Mouse (Mus musculus) erythroblast, embryonic 14.5 days (primary cell): Measurements from ENCODE around the gene Msantd2. TPM values are rescaled to one million over a fixed set of nuclear protein-coding genes. Genes with fewer than 3 reads are reported as not detected.
A peak's percentile ranks its signal among the peaks of the same experiment; 100 is the strongest.

Experiments used
- H3K27me3 ChIP-seq: 2 replicates; pipeline ENCODE4 v1.6.1; 2012; ENCODE audit warnings: inconsistent platforms; ENCODE audit not compliant: control insufficient read depth
- H3K36me3 ChIP-seq: 2 replicates; pipeline ENCODE4 v1.6.1; 2012; ENCODE audit warnings: mild to moderate bottlenecking, inconsistent platforms; ENCODE audit not compliant: control insufficient read depth
- H3K4me1 ChIP-seq: 2 replicates; pipeline ENCODE4 v1.6.1; 2012; ENCODE audit warnings: inconsistent platforms; ENCODE audit not compliant: control insufficient read depth
- H3K4me3 ChIP-seq: replicated peaks from 2 replicates; pipeline ENCODE3; 2012; ENCODE audit warnings: moderate library complexity, mild to moderate bottlenecking, inconsistent platforms
- H3K9me3 ChIP-seq: 2 replicates; pipeline ENCODE4 v1.6.1; 2012; ENCODE audit warnings: low read length, inconsistent platforms, mixed read lengths; ENCODE audit not compliant: control insufficient read depth
- GATA1 ChIP-seq: IDR thresholded peaks from 2 replicates; pipeline ENCODE4 v1.6.1; 2012; ENCODE audit warnings: low read length, inconsistent platforms, mixed read lengths
- TAL1 ChIP-seq: IDR thresholded peaks from 3 replicates; pipeline ENCODE4 v1.6.1; 2012; ENCODE audit warnings: low read length, inconsistent platforms, mixed read lengths
- polyA plus RNA-seq: library from polyadenylated mRNA; stranded (reverse); fragments of >175 nt; gene quantifications from 2 replicates; pipeline ENCODE4 v1.2.3, GENCODE M21; 2012

Msantd2 gene
- polyA plus RNA-seq, 1 experiment: 0.21 TPM

DNA sequence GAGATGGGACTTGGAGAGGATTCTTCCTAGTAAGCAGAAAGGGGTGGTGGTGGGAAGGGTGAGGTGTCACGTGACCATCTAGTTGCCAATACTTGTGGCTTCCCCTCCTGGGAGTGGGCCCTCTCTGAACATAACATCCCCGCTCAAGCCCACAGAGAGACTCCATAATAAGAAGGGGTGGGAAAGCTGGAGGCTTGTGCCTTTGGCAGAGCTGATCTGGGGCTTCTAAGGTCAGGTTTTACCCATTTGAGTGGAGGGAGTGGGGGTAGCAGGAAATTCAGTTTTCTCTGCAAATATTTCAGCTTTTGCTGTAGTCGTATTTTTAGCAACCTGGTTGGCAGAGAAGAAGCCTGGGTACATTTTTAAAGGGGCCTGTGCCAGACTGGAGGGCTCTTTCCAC, 67.2 kb downstream of the Msantd2 start:
- no peak for TF ChIP-seq TAL1
- peaks cover 38% of the 10 kb centered on the region for H3K4me1 ChIP-seq
- peaks cover 19% of the 10 kb centered on the region for H3K27me3 ChIP-seq
- no peak overlapping the region for H3K4me3 ChIP-seq
- H3K36me3 ChIP-seq: no peaks in the 10 kb centered on the region
- no peaks in the 10 kb centered on the region for H3K9me3 ChIP-seq

DNA sequence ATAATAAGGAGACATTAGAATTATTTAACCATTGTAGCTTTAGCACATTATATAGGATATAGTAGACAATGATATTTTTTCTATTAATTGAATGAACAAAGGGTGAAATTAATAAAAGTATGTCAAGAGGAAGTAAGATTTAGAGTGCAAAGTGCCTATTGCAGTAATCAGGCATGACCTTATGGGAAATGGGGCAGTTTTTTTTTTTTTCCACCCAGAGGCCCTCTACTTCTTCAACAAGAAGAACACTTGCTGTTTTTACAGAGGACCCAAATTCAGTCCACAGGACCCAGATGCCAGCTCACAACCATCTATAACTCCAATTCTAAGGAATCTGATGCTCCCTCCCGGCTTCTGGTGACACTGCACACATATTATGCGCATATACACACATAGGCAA, 71.5 kb downstream of the Msantd2 start:
- Histone ChIP-seq H3K9me3 (no peaks in the 10 kb centered on the region), H3K36me3 (no peaks in the 10 kb centered on the region), H3K4me3 (no peak overlapping the region), H3K27me3 (no peaks in the 10 kb centered on the region), H3K4me1 (peaks cover 21% of the 10 kb centered on the region)
- TF ChIP-seq TAL1 (no peak), GATA1 (no peak)

DNA sequence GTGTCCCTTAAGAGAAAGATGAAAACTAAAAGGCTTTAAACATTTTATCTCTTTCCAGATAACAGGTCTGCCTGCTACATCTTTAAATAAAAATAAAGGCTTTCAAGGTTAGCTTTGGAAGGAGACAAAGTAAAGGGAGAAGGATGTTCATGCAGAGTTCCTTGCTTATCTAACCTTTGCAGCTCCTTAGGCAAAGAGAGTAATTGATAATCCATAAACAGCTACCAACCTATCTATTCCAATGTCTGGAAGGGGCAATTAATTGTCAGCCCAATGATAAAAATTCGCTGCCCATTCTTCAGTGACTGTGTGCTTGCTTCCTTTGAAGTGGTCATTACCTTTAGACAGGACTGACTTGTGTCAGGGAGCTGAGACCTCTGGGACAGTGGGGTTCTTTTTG, 74.7 kb downstream of the Msantd2 start:
- no peaks in the 10 kb centered on the region for H3K9me3 ChIP-seq
- H3K4me3 ChIP-seq: no peak overlapping the region
- H3K27me3 ChIP-seq: no peaks in the 10 kb centered on the region
- TF ChIP-seq GATA1 (no peak), TAL1 (no peak)
- peaks cover 50% of the 10 kb centered on the region for H3K4me1 ChIP-seq
- H3K36me3 ChIP-seq: no peaks in the 10 kb centered on the region

DNA sequence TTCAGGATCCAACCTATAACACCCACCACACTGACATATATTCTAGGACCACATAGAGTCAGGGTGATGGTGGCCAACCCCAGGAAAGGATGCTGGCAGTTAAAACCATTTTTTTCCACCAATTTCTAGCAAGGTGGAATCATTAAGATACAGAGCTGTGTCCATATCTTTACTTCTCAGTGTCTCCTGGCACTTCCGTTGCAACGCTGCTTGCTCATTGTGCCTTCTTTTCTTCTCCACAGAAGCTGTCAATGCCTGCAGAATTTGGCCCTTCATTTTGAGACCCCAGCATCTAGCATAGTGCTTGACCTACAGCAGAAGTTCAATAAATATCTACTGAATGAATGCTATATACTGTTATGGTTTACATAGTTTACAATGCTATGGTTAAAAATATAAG, 77.9 kb downstream of the Msantd2 start:
- Histone ChIP-seq H3K27me3 (no peaks in the 10 kb centered on the region), H3K9me3 (no peaks in the 10 kb centered on the region), H3K4me3 (no peak overlapping the region), H3K36me3 (no peaks in the 10 kb centered on the region), H3K4me1 (peaks cover 70% of the 10 kb centered on the region)
- no peak for TF ChIP-seq GATA1
- no peak for TF ChIP-seq TAL1

DNA sequence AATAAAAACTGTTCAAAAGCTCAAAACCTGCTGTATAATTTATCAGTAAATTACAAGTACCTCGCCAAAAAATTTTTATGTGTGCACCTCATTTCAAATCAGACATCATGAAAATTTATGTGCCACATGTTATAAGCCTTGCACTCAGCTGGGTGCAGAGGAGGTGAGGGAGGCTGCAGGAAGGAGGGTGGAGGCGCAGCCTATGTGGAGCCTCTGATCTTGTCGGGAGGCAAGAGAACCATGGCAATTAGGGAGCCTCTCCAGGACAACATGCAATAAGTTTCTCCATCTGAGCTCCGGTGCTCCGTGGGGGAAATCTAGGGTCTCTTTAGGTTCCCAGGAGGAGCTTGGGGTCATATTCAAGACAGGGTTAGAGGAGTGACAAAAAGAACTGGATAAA, 78.3 kb downstream of the Msantd2 start:
- H3K4me3 ChIP-seq: no peak overlapping the region
- no peaks in the 10 kb centered on the region for H3K36me3 ChIP-seq
- no peaks in the 10 kb centered on the region for H3K9me3 ChIP-seq
- no peaks in the 10 kb centered on the region for H3K27me3 ChIP-seq
- TF ChIP-seq GATA1 (no peak), TAL1 (no peak)
- H3K4me1 ChIP-seq: peaks cover 74% of the 10 kb centered on the region

DNA sequence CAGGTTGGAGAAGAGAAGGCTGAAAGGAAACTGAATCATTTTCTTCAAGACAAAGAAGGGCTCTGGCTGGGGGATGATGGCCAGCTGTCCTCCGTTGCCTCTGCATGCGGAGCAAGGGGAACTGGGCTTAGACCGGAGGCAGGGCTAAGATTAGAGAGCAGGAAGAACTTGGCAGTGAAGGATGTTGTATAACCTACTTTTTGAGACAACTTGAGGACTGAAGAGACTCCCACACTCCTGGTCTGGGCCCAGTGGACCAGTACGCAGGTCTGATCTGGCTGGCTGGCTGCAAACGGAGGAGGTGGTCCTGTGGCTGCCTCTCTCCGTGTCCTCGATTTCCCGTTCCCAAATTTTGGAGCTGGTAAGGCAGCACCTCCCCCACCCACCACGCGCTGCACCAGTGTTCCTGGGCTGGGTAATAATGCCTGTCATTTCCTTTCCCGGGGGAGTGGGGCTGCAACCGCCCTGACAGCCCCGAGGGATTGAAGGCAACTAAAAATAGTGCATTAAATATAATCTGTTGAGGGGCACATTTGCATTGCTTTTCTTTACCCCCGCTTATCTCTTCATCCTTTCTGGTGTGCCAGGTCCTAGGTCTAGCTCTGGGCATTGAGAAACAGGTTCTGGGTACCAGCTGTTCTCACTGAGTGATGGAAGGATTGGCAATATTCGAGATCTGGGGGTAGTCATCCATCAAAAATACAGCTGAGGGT, 78.9 kb downstream of the Msantd2 start:
- TF ChIP-seq TAL1 (no peak), GATA1 (no peak)
- Histone ChIP-seq H3K4me1 (peaks cover 75% of the 10 kb centered on the region), H3K9me3 (no peaks in the 10 kb centered on the region), H3K27me3 (no peaks in the 10 kb centered on the region), H3K36me3 (no peaks in the 10 kb centered on the region), H3K4me3 (peak overlapping the region; percentile 29)

DNA sequence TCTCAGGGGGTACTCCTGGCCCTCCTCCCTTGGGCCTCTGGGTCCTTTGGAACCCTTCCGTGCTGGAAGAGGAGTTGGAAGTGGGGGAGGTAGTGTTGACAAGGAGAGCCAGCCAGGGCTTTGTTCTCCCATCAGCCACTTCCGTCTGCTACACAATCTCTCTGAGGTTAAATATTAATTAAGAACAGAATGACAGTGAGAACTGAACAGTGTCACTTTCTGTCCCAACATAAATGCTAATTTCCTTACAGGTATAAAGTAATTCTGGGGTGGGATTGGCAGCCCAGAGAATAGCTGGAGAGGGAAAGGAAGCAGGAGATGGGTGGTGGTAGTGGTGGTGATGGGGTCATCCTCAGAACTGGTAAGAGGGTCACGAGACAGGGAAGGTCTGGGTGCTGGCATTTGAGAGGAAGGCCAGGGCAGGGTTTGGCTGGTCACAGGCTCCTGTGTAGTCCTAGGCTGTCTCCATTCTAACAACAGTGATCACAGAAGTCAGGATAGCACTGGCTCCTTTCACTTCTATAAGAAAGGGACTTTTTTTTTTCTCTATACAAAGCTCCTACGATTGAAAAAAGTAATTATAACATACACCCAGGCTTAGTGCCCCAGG, 79.6 kb downstream of the Msantd2 start:
- no peaks in the 10 kb centered on the region for H3K9me3 ChIP-seq
- H3K4me3 ChIP-seq: no peak overlapping the region
- peaks cover 70% of the 10 kb centered on the region for H3K4me1 ChIP-seq
- no peak for TF ChIP-seq TAL1
- no peak for TF ChIP-seq GATA1
- no peaks in the 10 kb centered on the region for H3K36me3 ChIP-seq
- H3K27me3 ChIP-seq: no peaks in the 10 kb centered on the region

DNA sequence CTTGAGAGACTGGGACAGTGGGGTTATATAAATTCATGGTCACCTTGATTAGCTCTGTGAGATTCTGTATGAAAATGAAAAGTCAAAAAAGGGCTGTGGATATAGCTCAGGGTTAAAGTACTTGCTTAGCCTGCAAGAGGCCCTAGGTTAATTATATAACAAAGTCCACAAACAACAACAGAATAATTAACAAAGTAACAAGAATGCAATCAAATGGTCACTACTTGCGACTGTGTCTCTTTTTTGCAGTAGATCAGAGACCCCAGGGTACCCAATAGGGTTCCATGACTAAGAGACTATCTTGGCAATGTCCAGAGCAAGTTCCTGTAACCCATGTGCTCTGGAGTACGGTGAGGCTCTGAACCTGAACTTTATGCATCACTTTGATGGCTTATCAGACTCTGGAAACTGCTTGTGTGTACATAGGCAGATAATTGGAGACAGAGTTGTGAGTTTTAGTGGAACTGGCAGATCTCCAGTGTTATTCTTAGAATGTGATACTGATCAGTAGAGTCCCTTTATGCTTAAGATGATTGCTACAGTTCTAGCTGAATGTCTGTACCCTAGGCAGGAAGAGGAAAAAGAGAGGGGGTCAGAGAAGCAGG, 80.2 kb downstream of the Msantd2 start:
- H3K9me3 ChIP-seq: no peaks in the 10 kb centered on the region
- H3K4me1 ChIP-seq: peaks cover 63% of the 10 kb centered on the region
- H3K4me3 ChIP-seq: no peak overlapping the region
- no peaks in the 10 kb centered on the region for H3K36me3 ChIP-seq
- no peaks in the 10 kb centered on the region for H3K27me3 ChIP-seq
- TF ChIP-seq TAL1 (no peak), GATA1 (no peak)

DNA sequence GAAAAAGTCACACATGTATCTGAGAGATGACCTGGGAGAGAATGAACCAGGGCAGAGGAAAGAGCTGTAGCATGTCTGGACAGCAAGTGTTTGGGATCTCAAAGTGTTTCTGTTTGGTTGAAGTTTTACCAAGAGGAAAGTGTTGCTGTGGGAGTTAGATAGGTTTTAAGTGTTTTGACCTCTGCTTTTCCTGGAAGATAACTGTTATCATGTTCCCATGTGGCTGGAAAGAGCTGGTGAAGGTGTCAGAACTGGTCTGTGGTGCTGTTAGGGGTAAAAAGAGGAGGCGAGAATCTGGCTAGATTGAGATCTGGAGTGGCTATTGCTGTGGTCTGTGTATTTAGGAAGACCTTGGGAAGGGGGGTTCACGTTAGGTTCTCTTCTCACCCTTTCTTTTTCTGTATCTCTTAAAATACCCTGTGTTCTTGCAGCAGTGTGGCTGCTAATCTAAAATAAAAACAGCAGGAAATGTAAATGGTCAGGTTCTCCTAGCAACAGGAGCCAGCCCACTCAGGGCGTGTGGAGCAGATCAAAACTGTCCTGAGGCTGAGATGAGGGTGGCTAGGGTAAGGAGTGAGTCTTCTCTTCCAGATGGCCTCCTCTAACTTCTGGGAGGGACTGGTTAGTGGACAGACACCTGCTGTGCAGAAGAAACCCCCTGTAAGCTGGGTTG, 83.2 kb downstream of the Msantd2 start:
- TF ChIP-seq TAL1 (no peak), GATA1 (no peak)
- no peaks in the 10 kb centered on the region for H3K9me3 ChIP-seq
- H3K27me3 ChIP-seq: no peaks in the 10 kb centered on the region; the same call in 1 of the 2 replicates
- H3K4me3 ChIP-seq: no peak overlapping the region
- no peaks in the 10 kb centered on the region for H3K36me3 ChIP-seq
- peaks cover 48% of the 10 kb centered on the region for H3K4me1 ChIP-seq

Other genes with a start within 250 kb of the Msantd2 start
- 0.01 TPM in 1 of 2 replicates, not detected in the other for gene Slc37a2, start 233.6 kb upstream of the Msantd2 start, polyA plus RNA-seq
- 0.13 and 0.28 TPM in 2 replicates for gene Ccdc15, start 140.9 kb upstream of the Msantd2 start, polyA plus RNA-seq
- not detected in 2 replicates for gene Hepacam, start 122.0 kb upstream of the Msantd2 start, polyA plus RNA-seq
- gene Robo4, start 87.4 kb upstream of the Msantd2 start, polyA plus RNA-seq: 0.02 and 0.23 TPM in 2 replicates
- 0.05 and 0.08 TPM in 2 replicates for gene Robo3, start 56.1 kb upstream of the Msantd2 start, polyA plus RNA-seq
- gene Esam, start 38.8 kb downstream of the Msantd2 start, polyA plus RNA-seq: not detected in 2 replicates
- not detected in 2 replicates for gene Vsig2, start 49.9 kb downstream of the Msantd2 start, polyA plus RNA-seq
- 2.9 and 4.5 TPM in 2 replicates for gene Nrgn, start 63.6 kb downstream of the Msantd2 start, polyA plus RNA-seq
- 0.05 TPM in 1 of 2 replicates, not detected in the other for gene Siae, start 66.4 kb downstream of the Msantd2 start, polyA plus RNA-seq
- 0.21 TPM in 1 of 2 replicates, not detected in the other for gene Spa17, start 124.4 kb downstream of the Msantd2 start, polyA plus RNA-seq
- 3.2 and 3.4 TPM in 2 replicates for gene Tbrg1, start 168.0 kb downstream of the Msantd2 start, polyA plus RNA-seq
- gene Panx3, start 179.9 kb downstream of the Msantd2 start, polyA plus RNA-seq: not detected in 2 replicates
- not detected in 2 replicates for gene Olfr160, start 226.9 kb downstream of the Msantd2 start, polyA plus RNA-seq